Mouse (Mus musculus) heart, postnatal 0 days (tissue): Measurements from ENCODE around the gene Abr. TPM values are rescaled to one million over a fixed set of nuclear protein-coding genes. Genes with fewer than 3 reads are reported as not detected.

ENCODE experiments used
- ATAC-seq: fragments of 200-750 bp; cut with Nextera tagmentation; 2 replicates; pipeline ENCODE4 v1.8.0; 2017; ENCODE audit warnings: low read depth, moderate number of reproducible peaks, moderate library complexity; ENCODE audit not compliant: insufficient read depth
- DNase-seq: peaks from one replicate; pipeline ENCODE4 v3.0.0-alpha.2; 2016; ENCODE audit warnings: low spot score
- H3K27ac ChIP-seq: fragments of 300-500 bp; sonication (generic); 2 replicates; pipeline ENCODE4 v1.5.1; 2014; ENCODE audit warnings: low read depth, mild to moderate bottlenecking
- H3K27me3 ChIP-seq: fragments of 300-500 bp; sonication (generic); 2 replicates; pipeline ENCODE4 v1.6.1; 2014; ENCODE audit warnings: low read length, mixed read lengths; ENCODE audit not compliant: control insufficient read depth, insufficient read depth
- H3K36me3 ChIP-seq: fragments of 300-500 bp; sonication (generic); replicated peaks from 2 replicates; pipeline ENCODE4 v1.6.1; 2014; ENCODE audit warnings: low read length, mixed read lengths; ENCODE audit not compliant: control insufficient read depth, insufficient read depth
- H3K4me1 ChIP-seq: fragments of 300-500 bp; sonication (generic); 2 replicates; pipeline ENCODE4 v1.6.1; 2014; ENCODE audit warnings: antibody characterized with exemption; ENCODE audit not compliant: control insufficient read depth, insufficient read depth
- H3K4me2 ChIP-seq: fragments of 300-500 bp; sonication (generic); 2 replicates; pipeline ENCODE4 v1.6.1; 2014; ENCODE audit warnings: low read depth, mild to moderate bottlenecking, low read length, moderate library complexity
- H3K4me3 ChIP-seq: fragments of 300-500 bp; sonication (generic); 2 replicates; pipeline ENCODE4 v1.5.1; 2014; ENCODE audit warnings: low read depth, low read length
- H3K9ac ChIP-seq: fragments of 300-500 bp; sonication (generic); replicated peaks from 2 replicates; pipeline ENCODE4 v1.6.1; 2014; ENCODE audit warnings: low read depth, low read length, mixed read lengths
- H3K9me3 ChIP-seq: fragments of 300-500 bp; sonication (generic); replicated peaks from 2 replicates; pipeline ENCODE4 v1.6.1; 2016; ENCODE audit warnings: low read length; ENCODE audit not compliant: control insufficient read depth
- CTCF ChIP-seq: IDR thresholded peaks from 2 replicates; pipeline ENCODE4 v1.5.1; 2016; ENCODE audit warnings: antibody characterized with exemption, control low read depth, low read depth
- EP300 ChIP-seq: IDR thresholded peaks from 2 replicates; pipeline ENCODE4 v1.6.1; 2016; ENCODE audit warnings: antibody characterized with exemption, low read depth
- WGBS: fragments of 180-500 bp; shearing (Covaris S2); extraction: QIAGEN DNeasy Blood & Tissue Kit; methylation state at CpG from one replicate; pipeline ENCODE4 v1.1.7; 2014; 5-methylcytosine and 5-hydroxymethylcytosine counted together
- polyA plus RNA-seq: library from polyadenylated mRNA; unstranded; fragments of >200 nt; fragmentation: Nextera tagmentation; extraction: Ambion mirVana; gene quantifications from 2 replicates; pipeline ENCODE4 v1.2.1, GENCODE M21; 2015
- total RNA-seq: library from RNA; depleted of rRNA; stranded (reverse); fragments of >200 nt; gene quantifications from 2 replicates; pipeline ENCODE4 v1.2.3, GENCODE M21; 2014; ENCODE audit warnings: low replicate concordance

Gene Abr
- total and polyA plus RNA-seq, 2 experiments from 2014 or later, result 14.1 to 48.9 TPM

GRCm38 (mm10) chr11:76599219-76599618 is 22.9 kb downstream of the Abr start:
- no peaks in the 10 kb centered on the region for H3K27me3 ChIP-seq

GRCm38 (mm10) chr11:76598757-76599156 is 23.4 kb downstream of the Abr start:
- H3K4me1 ChIP-seq, result peaks cover 4% of the 10 kb centered on the region; the same call in 1 of the 2 replicates
- H3K27me3 ChIP-seq, result no peaks in the 10 kb centered on the region
- WGBS, result 64% methylated on average over 5 of the region's 5 CpGs
- no peaks in the 10 kb centered on the region for H3K9me3 ChIP-seq
- TF ChIP-seq EP300 (no peak), CTCF (no peak)
- ATAC-seq (no peak), DNase-seq (no peak)
- H3K4me2 ChIP-seq, result no peak overlapping the region
- H3K36me3 ChIP-seq, result no peaks in the 10 kb centered on the region
- no peak overlapping the region for H3K27ac ChIP-seq
- no peak overlapping the region for H3K9ac ChIP-seq
- H3K4me3 ChIP-seq, result no peak overlapping the region

More at GRCm38 (mm10) chr11:76599219-76599618, 22.9 kb downstream of the Abr start:
- ATAC-seq, result no peak; the same call in 1 of the 2 replicates
- WGBS, result 4% methylated on average over 2 of the region's 2 CpGs
- H3K4me3 ChIP-seq, result no peak overlapping the region
- H3K4me1 ChIP-seq, result no peaks in the 10 kb centered on the region
- H3K9me3 ChIP-seq, result no peaks in the 10 kb centered on the region
- no peaks in the 10 kb centered on the region for H3K36me3 ChIP-seq
- H3K4me2 ChIP-seq, result no peak overlapping the region
- TF ChIP-seq CTCF (no peak), EP300 (no peak)
- H3K27ac ChIP-seq, result no peak overlapping the region
- DNase-seq, result peak; percentile 22
- no peak overlapping the region for H3K9ac ChIP-seq

DNA sequence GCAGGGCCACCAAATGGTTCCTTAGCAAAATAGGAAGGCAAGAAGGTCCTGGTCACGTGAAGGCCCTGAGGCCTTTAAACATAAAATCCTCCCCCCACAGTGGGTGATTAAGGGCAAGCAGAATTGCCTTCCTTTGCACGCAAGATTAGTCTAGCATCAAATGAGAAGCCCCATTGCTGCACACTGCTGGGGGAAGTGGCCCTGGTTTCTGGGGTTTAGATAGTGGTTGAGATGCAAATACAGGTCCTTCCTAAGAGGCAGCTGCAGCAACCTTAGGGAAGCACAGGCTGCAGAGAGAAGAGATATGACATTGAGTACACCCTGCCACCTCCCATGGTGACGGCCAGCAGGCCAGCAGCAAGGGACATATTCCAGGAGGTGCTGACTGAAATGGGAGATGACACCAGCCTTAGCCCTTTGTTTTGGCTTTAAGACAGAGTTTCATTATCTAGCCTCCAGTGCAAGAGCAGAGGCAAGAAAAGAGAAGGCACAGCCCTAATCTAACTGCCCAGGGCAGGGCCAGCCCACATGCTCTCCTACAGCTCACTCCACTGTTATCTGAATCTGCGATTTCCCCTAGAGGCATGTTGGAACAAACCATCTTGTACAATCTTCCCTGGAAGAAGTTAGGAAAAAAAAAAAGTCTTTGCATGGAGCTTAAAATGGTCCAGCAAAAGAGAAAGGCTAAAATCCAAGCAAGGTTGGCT is 28.3 kb downstream of the Abr start:
- Histone ChIP-seq H3K9me3 (no peaks in the 10 kb centered on the region), H3K27ac (no peak overlapping the region), H3K4me1 (peaks cover 8% of the 10 kb centered on the region; the same call in 1 of the 2 replicates), H3K4me2 (no peak overlapping the region), H3K36me3 (no peaks in the 10 kb centered on the region), H3K4me3 (no peak overlapping the region), H3K27me3 (no peaks in the 10 kb centered on the region), H3K9ac (no peak overlapping the region)
- ATAC-seq (no peak), DNase-seq (no peak)
- no peak for TF ChIP-seq CTCF
- no peak for TF ChIP-seq EP300
- WGBS, result 50% methylated on average over 4 of the region's 4 CpGs

DNA sequence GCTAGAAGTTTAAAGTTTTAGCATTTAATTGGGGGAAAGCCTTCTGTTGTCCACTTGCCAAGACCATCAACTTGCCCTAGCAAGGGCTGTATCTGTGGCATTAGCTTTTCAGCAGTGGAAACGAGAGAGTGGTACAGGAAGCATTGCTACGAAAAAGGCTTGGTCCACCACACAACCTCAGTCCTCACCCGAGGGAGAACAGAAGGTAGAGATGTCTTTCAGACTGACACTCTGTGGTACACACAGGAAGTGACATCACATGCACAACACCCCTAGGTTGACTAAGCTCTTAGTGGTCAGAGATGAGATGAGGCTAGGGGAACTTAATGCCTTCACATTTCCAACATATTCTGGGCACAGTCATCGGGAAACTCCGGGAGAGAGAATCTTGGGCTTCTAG is 32.4 kb downstream of the Abr start:
- H3K27me3 ChIP-seq, result no peaks in the 10 kb centered on the region

DNA sequence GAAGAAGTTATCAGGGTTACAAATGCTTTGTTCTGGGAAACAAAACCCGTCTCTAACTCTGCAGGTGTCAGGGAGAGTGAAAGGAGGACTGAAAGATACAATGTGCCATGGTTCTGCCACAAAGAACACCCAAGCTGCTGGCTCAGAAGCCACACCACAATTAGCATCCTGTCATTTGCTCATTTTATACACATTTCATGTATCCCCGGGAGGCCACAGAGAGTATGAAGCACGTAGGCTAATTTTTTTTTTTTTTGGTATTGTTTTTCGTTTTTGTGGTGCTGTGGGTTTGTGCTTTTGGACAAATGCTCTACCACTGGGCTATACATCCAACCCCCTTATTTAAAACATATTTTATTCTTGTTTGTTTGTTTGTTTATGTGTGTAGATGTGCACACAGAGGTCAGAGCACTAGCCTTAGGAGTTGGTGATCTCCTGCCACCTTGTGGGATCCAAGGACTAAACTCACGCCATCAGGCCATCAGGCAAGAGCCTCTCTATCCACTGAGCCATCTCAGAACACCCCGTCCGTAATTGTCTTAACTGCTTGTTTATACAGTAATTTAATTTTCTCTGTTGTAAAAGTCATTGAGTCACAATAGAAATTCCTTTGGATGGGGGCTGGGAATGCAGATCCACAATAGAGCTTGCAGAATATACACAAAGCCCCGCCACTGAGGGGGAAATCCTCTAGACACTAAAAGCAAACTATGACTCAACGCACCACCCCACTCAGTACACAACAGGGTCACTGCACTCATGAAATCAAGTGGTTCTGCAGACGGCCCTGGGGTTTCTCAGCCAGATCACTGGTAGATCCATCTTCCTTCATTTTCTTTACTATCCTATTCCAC is 33.3 kb downstream of the Abr start:
- Histone ChIP-seq H3K4me2 (no peak overlapping the region), H3K9me3 (no peaks in the 10 kb centered on the region), H3K36me3 (no peaks in the 10 kb centered on the region), H3K27me3 (no peaks in the 10 kb centered on the region), H3K27ac (no peak overlapping the region), H3K4me1 (peaks cover 5% of the 10 kb centered on the region; the same call in 1 of the 2 replicates), H3K4me3 (no peak overlapping the region), H3K9ac (no peak overlapping the region)
- 65% methylated on average over 10 of the region's 10 CpGs for WGBS
- TF ChIP-seq EP300 (no peak), CTCF (no peak)
- ATAC-seq (no peak), DNase-seq (no peak)

More for the DNA sequence above, 32.4 kb downstream of the Abr start:
- H3K27ac ChIP-seq, result no peak overlapping the region
- no peak for TF ChIP-seq EP300
- no peak for TF ChIP-seq CTCF
- no peak overlapping the region for H3K9ac ChIP-seq
- no peak overlapping the region for H3K4me3 ChIP-seq
- 75% methylated on average over 5 of the region's 5 CpGs for WGBS
- no peaks in the 10 kb centered on the region for H3K9me3 ChIP-seq
- ATAC-seq, result no peak
- no peak overlapping the region for H3K4me2 ChIP-seq
- no peaks in the 10 kb centered on the region for H3K36me3 ChIP-seq
- peaks cover 8% of the 10 kb centered on the region; the same call in 1 of the 2 replicates for H3K4me1 ChIP-seq
- no peak for DNase-seq
